Mouse (Mus musculus) liver, adult (tissue): Measurements from ENCODE around the gene Gm43302.

Source experiments
- GATA4 ChIP-seq: IDR thresholded peaks from 2 replicates; pipeline ENCODE4 v1.6.1; 2014; ENCODE audit warnings: mild to moderate bottlenecking, low read length; ENCODE audit not compliant: insufficient replicate concordance

Gm43302 gene

DNA sequence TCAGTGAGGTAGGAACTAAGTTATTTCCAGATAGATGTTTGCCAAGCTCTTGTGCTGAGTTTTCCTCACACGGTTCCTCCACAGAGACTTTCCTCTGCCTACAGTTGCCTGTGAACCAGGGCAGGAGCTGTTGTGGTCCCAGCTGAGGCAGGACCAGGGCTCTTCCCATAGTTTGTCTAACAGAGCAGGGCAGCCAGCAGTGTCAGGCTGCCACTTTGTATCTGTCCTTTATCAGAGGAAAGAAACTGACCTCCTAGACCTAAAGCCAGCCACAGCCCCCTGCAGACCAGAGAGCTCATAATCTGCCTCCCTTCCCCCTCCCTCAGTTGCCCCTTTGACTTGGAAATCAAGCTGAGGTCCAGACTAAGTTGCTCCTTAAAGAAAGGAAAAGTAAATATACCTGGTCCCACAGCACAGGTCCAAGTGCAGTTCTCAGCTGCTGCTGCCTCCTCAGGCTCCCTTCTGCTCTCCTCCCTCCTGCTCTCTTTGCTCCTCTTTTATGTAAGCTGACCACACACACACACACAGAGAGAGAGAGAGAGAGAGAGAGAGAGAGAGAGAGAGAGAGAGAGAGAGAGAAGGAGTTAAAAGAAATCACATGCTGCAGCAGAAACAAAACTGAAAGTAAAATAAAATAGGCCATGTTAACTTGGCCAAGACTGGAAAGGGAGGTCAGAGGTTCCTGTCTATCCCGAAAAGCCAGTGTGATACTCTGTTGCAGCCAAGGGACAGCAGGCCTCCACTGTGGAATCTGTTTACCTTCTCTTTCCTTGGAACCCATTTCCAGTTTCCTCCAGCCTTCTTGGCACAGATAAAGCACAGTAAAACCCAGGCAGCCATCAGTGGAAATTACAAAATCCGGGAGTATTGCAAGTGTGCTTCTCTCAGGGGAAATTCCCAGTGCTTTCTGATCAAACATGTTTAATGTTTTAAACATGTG lies at the start of gene Gm43302, which contains the start of gene Gbp6:
Gm43302 (minus strand) TSS at position 470 of the 940 bp plus-strand sequence.
Gbp6 (minus strand) TSS at position 473 of the 940 bp plus-strand sequence.
- peak; percentile 78; the same call in 1 of the 2 replicates for TF ChIP-seq GATA4

DNA sequence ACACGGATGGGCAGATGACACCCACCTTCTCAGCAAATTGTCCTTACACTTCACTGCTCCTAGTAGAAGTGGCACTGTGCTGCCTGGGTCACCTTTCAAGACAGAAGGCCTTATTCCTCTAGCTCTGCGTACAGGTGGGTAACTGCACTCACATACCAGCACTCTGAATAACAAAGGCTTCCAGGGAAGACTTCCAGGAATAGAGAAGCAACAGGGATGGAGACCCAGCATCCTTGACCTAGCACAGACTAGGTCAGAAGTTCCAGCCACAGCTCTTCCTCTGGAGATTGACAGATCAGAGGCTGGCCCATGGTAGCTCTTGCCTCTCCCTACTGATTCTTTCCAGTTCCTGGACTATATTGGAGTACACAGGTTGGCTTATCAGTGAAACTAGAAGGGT lies 47.8 kb upstream of the Gm43302 start:
- no peak for TF ChIP-seq GATA4

- TF ChIP-seq GATA4, result no peak
Measured at GRCm38 (mm10) chr5:105322543-105322942, 29.0 kb upstream of the Gm43302 start.

- TF ChIP-seq GATA4, result no peak
Measured at GRCm38 (mm10) chr5:105310941-105311340, 17.4 kb upstream of the Gm43302 start.

GRCm38 (mm10) chr5:105306159-105306581 lies 12.7 kb upstream of the Gm43302 start:
- TF ChIP-seq GATA4, result no peak

DNA sequence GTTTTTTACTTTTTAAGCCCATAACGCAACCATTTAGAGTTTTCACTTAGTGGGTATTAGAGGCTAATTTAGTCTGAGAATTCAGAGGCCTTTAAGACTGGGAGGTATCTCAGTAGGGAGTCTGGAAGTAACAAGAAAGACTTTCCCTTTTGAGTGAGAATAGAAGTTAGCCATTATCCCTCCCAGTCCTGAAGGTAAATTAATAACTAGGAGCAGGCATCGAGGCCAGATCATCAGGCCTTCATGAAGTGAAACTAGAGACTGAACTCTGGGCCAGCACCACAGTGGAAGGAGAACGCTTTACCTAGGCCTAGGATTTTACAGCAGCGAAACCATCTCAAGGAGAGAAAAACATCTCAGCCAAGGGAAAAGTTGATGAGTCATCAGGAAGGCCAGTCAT lies 8.5 kb upstream of the Gm43302 start:
- TF ChIP-seq GATA4, result no peak

DNA sequence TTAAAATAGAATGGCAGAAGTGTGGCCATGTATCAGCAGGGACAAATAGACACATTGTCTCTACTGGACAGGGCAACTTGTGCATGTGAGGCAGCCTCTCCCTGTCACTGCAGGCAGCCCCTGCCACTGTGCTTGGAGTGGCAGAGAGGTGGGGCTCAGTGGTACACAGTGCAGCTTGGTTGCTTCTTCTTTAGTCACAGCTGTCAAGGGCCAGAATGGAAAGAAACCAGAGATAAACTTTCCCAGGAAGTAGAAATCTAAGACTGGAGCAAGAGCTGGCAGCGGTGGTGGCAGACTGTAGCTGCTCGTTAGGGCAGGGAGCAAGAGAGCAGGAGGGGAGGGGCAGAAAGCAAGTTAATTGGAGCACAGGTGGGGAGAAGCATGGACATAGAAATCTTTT lies 8.0 kb upstream of the Gm43302 start:
- no peak for TF ChIP-seq GATA4

GRCm38 (mm10) chr5:105295746-105296145 lies 2.3 kb upstream of the Gm43302 start:
- TF ChIP-seq GATA4, result no peak

- TF ChIP-seq GATA4, result no peak
Measured at GRCm38 (mm10) chr5:105292492-105292891, 1.0 kb downstream of the Gm43302 start.

GRCm38 (mm10) chr5:105252491-105252890 lies 41.0 kb downstream of the Gm43302 start:
- no peak for TF ChIP-seq GATA4

DNA sequence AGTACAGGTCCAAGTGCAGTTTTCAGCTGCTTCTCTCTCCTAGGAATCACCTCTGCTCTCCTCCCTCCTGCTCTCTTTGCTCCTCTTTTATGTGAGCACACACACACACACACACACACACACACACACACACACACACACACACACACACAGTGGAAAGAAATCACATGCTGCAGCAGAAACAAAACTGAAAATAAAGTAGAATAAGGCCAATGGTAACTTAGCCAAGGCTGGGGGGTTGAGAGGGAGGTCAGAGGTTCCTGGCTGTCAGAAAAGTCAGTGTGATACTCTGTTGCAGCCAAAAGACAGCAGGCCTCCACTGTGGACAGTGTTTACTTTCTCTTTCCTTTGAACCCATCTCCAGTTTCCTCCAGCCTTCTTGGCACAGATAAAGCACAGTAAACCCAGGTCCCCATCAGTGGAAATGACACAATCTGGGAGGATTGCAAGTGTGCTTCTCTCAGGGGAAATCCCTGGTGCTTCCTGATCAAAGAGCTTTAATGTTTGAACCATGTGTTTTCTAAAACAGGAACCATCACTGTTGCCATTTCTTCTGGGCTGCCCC lies 53.9 kb downstream of the Gm43302 start, which contains the start of gene Gbp10:
Gbp10 (minus strand) TSS at position 51 of the 565 bp plus-strand sequence.
- TF ChIP-seq GATA4, result peak; percentile 59; the same call in 1 of the 2 replicates

DNA sequence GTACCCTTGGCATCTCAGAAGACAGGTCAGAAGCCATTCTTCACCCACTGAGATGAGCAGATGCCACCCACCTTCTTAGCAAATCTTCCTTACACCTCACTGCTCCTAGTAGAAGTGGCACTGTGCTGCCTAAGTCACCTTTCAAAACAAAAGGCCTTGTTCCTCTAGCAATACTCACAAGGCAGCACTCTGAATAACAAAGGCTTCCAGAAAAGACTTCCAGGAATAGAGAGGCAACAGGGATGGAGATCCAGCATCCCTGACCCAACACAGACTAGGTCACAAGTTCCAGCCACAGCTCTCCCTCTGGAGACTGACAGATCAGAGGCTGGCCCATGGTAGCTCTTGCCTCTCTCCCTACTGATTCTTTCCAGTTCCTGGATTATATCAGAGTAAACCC lies 112.0 kb downstream of the Gm43302 start:
- no peak for TF ChIP-seq GATA4
